Mouse (Mus musculus): ENCODE data around the gene Gdpgp1.

- TF ChIP-seq CTCF (IDR thresholded peaks at IDR 0.05; ENCODE audit: extremely low read depth, insufficient read depth, low read length) (no peak), POLR2A (IDR thresholded peaks at IDR 0.05; ENCODE audit: extremely low read depth, insufficient read depth, low read length) (no peak)
These were observed 48.1 kb upstream of the Gdpgp1 start for GRCm38 (mm10) chr7:80184551-80184950.

Measured in cortical plate, adult 2 months (tissue).